Mouse (Mus musculus): ENCODE measurements around the gene Rab5if.
"Not testable (repeated sequence)": the region's sequence is repeated elsewhere in the genome, so short reads cannot be mapped to it uniquely, and the experiment has no call there.

DNA sequence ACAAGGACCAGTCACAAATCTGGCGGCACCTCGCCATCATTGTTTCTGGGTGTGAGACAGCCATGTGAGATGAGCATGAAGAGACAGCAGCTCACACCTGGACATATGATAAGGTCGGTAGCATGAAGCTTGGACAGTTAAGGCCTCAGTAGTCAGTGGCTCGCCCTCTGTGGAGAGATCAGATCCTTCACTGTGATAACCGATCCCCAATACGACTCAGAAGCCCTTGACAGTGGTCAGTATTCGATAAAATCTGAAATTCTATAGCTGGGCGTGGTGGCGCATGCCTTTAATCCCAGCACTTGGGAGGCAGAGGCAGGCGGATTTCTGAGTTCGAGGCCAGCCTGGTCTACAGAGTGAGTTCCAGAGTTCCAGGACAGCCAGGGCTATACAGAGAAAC lies 56.3 kb downstream of the Rab5if start:
- not testable (repeated sequence) for TF ChIP-seq POLR2A (IDR thresholded peaks at IDR 0.05; ENCODE audit: low read depth, low read length); CTCF (IDR thresholded peaks at IDR 0.05; ENCODE audit: extremely low read depth, insufficient read depth, insufficient read length, insufficient replicate concordance)

Data from spleen, adult 2 months (tissue).